ENCODE assay signal across 11 mouse cellular contexts in the genomic region with DNA sequence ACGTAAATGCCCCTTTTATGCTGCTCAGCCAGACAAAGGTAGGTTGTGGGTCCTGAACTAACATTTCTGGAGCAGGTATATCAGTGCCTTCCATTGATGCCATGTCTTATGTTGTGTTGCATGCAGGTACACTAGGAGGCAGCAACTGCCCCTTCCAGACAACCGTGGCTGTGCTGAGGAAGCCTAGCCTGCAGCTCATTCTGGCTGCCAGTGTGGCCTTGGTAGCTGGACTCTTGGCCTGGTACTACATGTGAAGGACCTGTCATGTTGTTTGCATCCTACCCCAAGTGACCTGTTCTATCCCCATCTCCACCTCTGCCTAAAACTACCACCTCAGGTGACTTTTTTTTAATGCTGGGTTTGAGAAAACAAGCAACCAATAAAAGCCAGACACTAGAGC.
"Had no signal": no experiment of that assay in that cellular context is flagged by ENCODE, and none has a peak within 500 bp of the region (broad histone marks: within the 10 kb centered on the region; RNA-seq: fewer than 3 reads in every experiment).

No protein-coding gene starts in this region.

- H3K9me3 ChIP-seq: kidney, embryonic 15.5 days; limb, embryonic 12.5 days; liver, embryonic 12.5 days; neural tube, embryonic 13.5 days had no signal

- H3K27me3 ChIP-seq: kidney, embryonic 15.5 days; limb, embryonic 12.5 days; liver, embryonic 12.5 days; neural tube, embryonic 13.5 days had no signal

- H3K27ac ChIP-seq: kidney, embryonic 15.5 days; limb, embryonic 12.5 days; liver, embryonic 12.5 days; neural tube, embryonic 13.5 days had no signal

- DNase-seq: kidney, adult 18-20 months; kidney, postnatal 14 days; lung, postnatal 36 days; midbrain, embryonic 14.5 days; right cerebral cortex, postnatal 25 days; thymus, postnatal 4 days had no signal

- H3K4me1 ChIP-seq: kidney, embryonic 15.5 days; limb, embryonic 12.5 days; liver, embryonic 12.5 days; neural tube, embryonic 13.5 days had no signal

- ATAC-seq: inflammation-experienced regulatory T-cells, adult 6 months; liver, embryonic 12.5 days had no signal

- H3K4me3 ChIP-seq: kidney, embryonic 15.5 days; limb, embryonic 12.5 days; liver, embryonic 12.5 days; neural tube, embryonic 13.5 days had no signal

- H3K9ac ChIP-seq: kidney, embryonic 15.5 days; limb, embryonic 12.5 days; liver, embryonic 12.5 days; neural tube, embryonic 13.5 days had no signal

- H3K4me2 ChIP-seq: kidney, embryonic 15.5 days; limb, embryonic 12.5 days; liver, embryonic 12.5 days; neural tube, embryonic 13.5 days had no signal
